In the genomic region with DNA sequence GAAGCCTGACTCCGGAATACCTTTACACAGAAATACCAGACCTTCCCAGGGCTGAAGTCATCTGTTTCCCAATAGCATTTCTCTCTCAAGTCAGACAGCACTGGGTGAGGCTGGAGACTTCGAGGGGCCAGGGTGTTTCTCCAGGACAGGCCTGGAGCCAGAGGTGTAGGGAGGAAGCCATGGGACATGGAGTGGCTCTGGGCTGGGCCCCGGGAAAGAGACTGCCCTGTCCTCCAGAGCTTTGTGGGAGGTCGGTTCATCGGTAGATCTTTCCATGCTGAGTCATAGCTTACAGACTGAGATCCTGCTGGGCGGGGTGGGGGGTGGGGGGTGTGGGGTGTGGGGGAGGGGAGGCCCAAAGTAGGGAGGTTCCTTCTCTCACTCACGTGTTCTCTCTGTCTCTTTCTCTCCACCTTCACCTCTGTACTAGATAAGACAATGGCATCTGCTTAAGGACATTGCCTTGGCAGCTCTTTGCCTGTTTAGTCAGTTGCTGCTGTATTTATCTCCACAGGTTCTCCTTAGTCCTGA, we compare ENCODE assay signal across 8 mouse cellular contexts. TPM values are rescaled to one million over a fixed set of nuclear protein-coding genes. Genes with fewer than 3 reads are reported as not detected.
DNase-seq lines count a peak whose midpoint lies in the region; ATAC-seq and TF ChIP-seq lines count a peak whose summit lies in the region.

No protein-coding gene starts in this region.

- no peak for TF ChIP-seq CTCF in thymus, adult 2 months (IDR thresholded peaks at IDR 0.05; ENCODE audit: borderline replicate concordance, control insufficient read depth, extremely low read depth, insufficient read depth, low read length, poor library complexity)

- no peaks in the 10 kb centered on the region for H3K27me3 ChIP-seq in liver, embryonic 13.5 days
- H3K27me3 ChIP-seq in thymus, adult 2 months (ENCODE audit: control insufficient read depth, insufficient read depth, low read length), result no peaks in the 10 kb centered on the region

- ATAC-seq in granulocyte monocyte progenitor cell, adult 5-6 weeks (replicated peaks; ENCODE audit: poor library complexity, severe bottlenecking), result peak; percentile 55
- ATAC-seq in liver, embryonic 13.5 days (ENCODE audit: low read depth), result peak; percentile 87

- no peak overlapping the region; the same call in 1 of the 2 replicates for H3K4me3 ChIP-seq in liver, embryonic 13.5 days (replicated peaks)
- H3K4me3 ChIP-seq in thymus, adult 2 months (ENCODE audit: control insufficient read depth, insufficient read depth, low read length), result no peak overlapping the region

- H3K36me3 ChIP-seq in liver, embryonic 13.5 days, result no peaks in the 10 kb centered on the region
- no peaks in the 10 kb centered on the region for H3K36me3 ChIP-seq in thymus, adult 2 months (ENCODE audit: control insufficient read depth, insufficient read depth, low read length)

- TF ChIP-seq POLR2A in thymus, adult 2 months (IDR thresholded peaks at IDR 0.05; ENCODE audit: control insufficient read depth, extremely low read depth, insufficient read depth, low read length, poor library complexity), result no peak

- peaks cover 32% of the 10 kb centered on the region for H3K4me1 ChIP-seq in liver, embryonic 13.5 days (replicated peaks)
- peaks cover 9% of the 10 kb centered on the region for H3K4me1 ChIP-seq in thymus, adult 2 months (replicated peaks; ENCODE audit: control insufficient read depth, insufficient read depth, low read length)

- peak overlapping the region; percentile 42 for H3K4me2 ChIP-seq in liver, embryonic 13.5 days

- H3K9ac ChIP-seq in liver, embryonic 13.5 days, result peak overlapping the region; percentile 34; the same call in 1 of the 2 replicates

- no peaks in the 10 kb centered on the region for H3K9me3 ChIP-seq in liver, embryonic 13.5 days (replicated peaks)

- DNase-seq in ovary, adult 18-20 months (ENCODE audit: low spot score), result peak; percentile 43
- no peak for DNase-seq in ovary, postnatal 10 days (ENCODE audit: low spot score)
- peak; percentile 41 for DNase-seq in liver, embryonic 13.5 days
- DNase-seq in urinary bladder, adult 2 months (ENCODE audit: low spot score), result peak; percentile 52
- DNase-seq in retina, embryonic 14.5 days (ENCODE audit: low spot score), result no peak
- no peak for DNase-seq in layer of hippocampus, adult 9-10 months (ENCODE audit: low spot score)
- no peak for DNase-seq in thymus, adult 2 months

- H3K27ac ChIP-seq in liver, embryonic 13.5 days, result peak overlapping the region; percentile 71
- H3K27ac ChIP-seq in thymus, adult 2 months (ENCODE audit: control insufficient read depth, insufficient read depth, low read length), result no peak overlapping the region

- WGBS in liver, embryonic 13.5 days (ENCODE audit: insufficient replicate concordance), result 11% methylated on average over 7 of the region's 7 CpGs
- 28% methylated on average over 7 of the region's 7 CpGs for WGBS in thymus, adult 2 months

RNA-seq across cellular contexts. Expression of gene Pecam1, which starts 27.5 kb away (rescaled TPM):
- 69.6 and 75.1 TPM in 2 replicates for total RNA-seq in granulocyte monocyte progenitor cell, adult 5-6 weeks (2014; fragmentation: Nextera tagmentation)
- 46.1 and 46.6 TPM in 2 replicates for total RNA-seq in granulocyte monocyte progenitor cell, adult 5-6 weeks (2017)
- polyA plus RNA-seq in liver, embryonic 13.5 days (2015; fragmentation: Nextera tagmentation; extraction: Ambion mirVana), result 6.1 and 8.6 TPM in 2 replicates
- polyA plus RNA-seq in urinary bladder, adult 2 months (2012; rRNA removed), result 47.7 and 66.2 TPM in 2 replicates
- polyA plus RNA-seq in thymus, adult 2 months (2012; rRNA removed), result 56.6 and 57.9 TPM in 2 replicates

RNA-seq across cellular contexts. Expression of gene Milr1, which starts 28.1 kb away (rescaled TPM):
- total RNA-seq in granulocyte monocyte progenitor cell, adult 5-6 weeks (2014; fragmentation: Nextera tagmentation), result 50.5 and 64.3 TPM in 2 replicates
- total RNA-seq in granulocyte monocyte progenitor cell, adult 5-6 weeks (2017), result 72.3 and 85.6 TPM in 2 replicates
- 2.6 and 2.7 TPM in 2 replicates for polyA plus RNA-seq in liver, embryonic 13.5 days (2015; fragmentation: Nextera tagmentation; extraction: Ambion mirVana)
- 3.2 and 3.4 TPM in 2 replicates for polyA plus RNA-seq in urinary bladder, adult 2 months (2012; rRNA removed)
- polyA plus RNA-seq in thymus, adult 2 months (2012; rRNA removed), result 2.8 and 3.6 TPM in 2 replicates

RNA-seq across cellular contexts. Expression of gene Polg2, which starts 56.4 kb away (rescaled TPM):
- total RNA-seq in granulocyte monocyte progenitor cell, adult 5-6 weeks (2014; fragmentation: Nextera tagmentation), result 11.0 and 27.3 TPM in 2 replicates
- 13.0 and 18.4 TPM in 2 replicates for total RNA-seq in granulocyte monocyte progenitor cell, adult 5-6 weeks (2017)
- 5.5 and 5.9 TPM in 2 replicates for polyA plus RNA-seq in liver, embryonic 13.5 days (2015; fragmentation: Nextera tagmentation; extraction: Ambion mirVana)
- polyA plus RNA-seq in urinary bladder, adult 2 months (2012; rRNA removed), result 8.6 and 9.4 TPM in 2 replicates
- 11.1 and 11.8 TPM in 2 replicates for polyA plus RNA-seq in thymus, adult 2 months (2012; rRNA removed)

Comparison
In these comparisons a context has a peak if more than half of its experiments do, and no peak if none do; other contexts are left out.
1. DNase-seq: peak in ovary, adult 18-20 months (single experiment), liver, embryonic 13.5 days (single experiment) and urinary bladder, adult 2 months (single experiment); none in ovary, postnatal 10 days (single experiment), retina, embryonic 14.5 days (single experiment), layer of hippocampus, adult 9-10 months (single experiment) and thymus, adult 2 months (single experiment).